Mouse (Mus musculus): ENCODE measurements around the gene Rnf135. TPM values are rescaled to one million over a fixed set of nuclear protein-coding genes. Genes with fewer than 3 reads are reported as not detected.

Rnf135 gene
- polyA plus RNA-seq, 1 experiment from 2014 or later = 10.1 TPM

DNA sequence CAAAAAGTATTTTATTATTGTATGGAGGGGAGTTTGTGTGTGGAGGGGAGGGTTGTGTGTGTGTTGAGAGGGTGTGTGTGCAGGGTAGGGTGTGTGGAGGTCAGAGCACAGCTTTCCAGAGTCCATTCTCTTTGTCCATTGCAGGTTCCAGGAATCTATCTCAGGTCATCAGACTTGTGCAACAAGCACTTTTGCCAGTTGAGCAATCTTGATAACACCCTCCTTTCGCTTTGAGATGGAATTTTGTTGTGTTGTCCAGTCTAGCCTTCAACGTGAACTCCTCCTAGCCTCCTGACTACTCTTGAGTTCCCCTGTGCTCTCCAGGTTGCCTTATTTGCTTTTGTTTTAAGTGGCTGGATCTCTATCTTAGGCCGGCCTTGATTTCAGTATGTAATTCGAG lies 6.6 kb downstream of the Rnf135 start:
- H3K36me3 ChIP-seq = peaks cover 10% of the 10 kb centered on the region
- no peak overlapping the region for H3K9ac ChIP-seq
- H3K4me3 ChIP-seq (replicated peaks) = no peak overlapping the region
- no peaks in the 10 kb centered on the region for H3K4me1 ChIP-seq (replicated peaks)
- ATAC-seq = no peak
- 57% methylated on average over 4 of the region's 4 CpGs for WGBS
- no peaks in the 10 kb centered on the region for H3K27me3 ChIP-seq (replicated peaks)
- no peak overlapping the region for H3K4me2 ChIP-seq (replicated peaks)
- no peak overlapping the region for H3K27ac ChIP-seq
- H3K9me3 ChIP-seq = no peaks in the 10 kb centered on the region

- Histone ChIP-seq H3K9me3 (no peaks in the 10 kb centered on the region), H3K4me1 (replicated peaks) (no peaks in the 10 kb centered on the region), H3K36me3 (peaks cover 10% of the 10 kb centered on the region), H3K27me3 (replicated peaks) (no peaks in the 10 kb centered on the region), H3K27ac (no peak overlapping the region), H3K4me2 (replicated peaks) (no peak overlapping the region), H3K4me3 (replicated peaks) (no peak overlapping the region), H3K9ac (no peak overlapping the region)
- WGBS = 76% methylated on average over 4 of the region's 4 CpGs
- no peak for ATAC-seq
Observed at GRCm38 (mm10) chr11:80193827-80194226, 10.2 kb downstream of the Rnf135 start.

DNA sequence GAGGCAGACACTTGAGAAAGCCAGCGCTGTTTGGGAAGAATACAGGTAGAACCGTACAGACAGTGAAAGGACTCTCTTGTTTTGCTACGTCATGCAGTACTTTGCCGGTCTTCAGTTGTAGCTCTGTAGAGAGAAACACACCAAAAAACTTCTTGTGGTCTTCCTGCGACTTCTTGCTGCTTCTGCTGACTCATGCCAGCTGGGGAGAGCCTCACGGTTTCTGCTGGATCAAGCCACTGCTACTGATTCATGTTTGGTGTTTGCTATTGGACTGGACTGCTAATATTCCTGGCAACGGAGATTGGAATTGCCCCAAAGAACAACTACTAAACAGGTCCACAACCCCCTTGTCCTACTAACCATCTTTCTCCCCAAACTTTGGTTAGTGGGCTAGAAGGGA lies 12.7 kb downstream of the Rnf135 start:
- Histone ChIP-seq H3K4me3 (replicated peaks) (no peak overlapping the region), H3K27me3 (replicated peaks) (no peaks in the 10 kb centered on the region), H3K4me1 (replicated peaks) (no peaks in the 10 kb centered on the region), H3K9me3 (no peaks in the 10 kb centered on the region), H3K27ac (no peak overlapping the region), H3K4me2 (replicated peaks) (no peak overlapping the region), H3K9ac (no peak overlapping the region), H3K36me3 (peaks cover 10% of the 10 kb centered on the region)
- no peak for ATAC-seq
- WGBS = 84% methylated on average over 7 of the region's 7 CpGs

DNA sequence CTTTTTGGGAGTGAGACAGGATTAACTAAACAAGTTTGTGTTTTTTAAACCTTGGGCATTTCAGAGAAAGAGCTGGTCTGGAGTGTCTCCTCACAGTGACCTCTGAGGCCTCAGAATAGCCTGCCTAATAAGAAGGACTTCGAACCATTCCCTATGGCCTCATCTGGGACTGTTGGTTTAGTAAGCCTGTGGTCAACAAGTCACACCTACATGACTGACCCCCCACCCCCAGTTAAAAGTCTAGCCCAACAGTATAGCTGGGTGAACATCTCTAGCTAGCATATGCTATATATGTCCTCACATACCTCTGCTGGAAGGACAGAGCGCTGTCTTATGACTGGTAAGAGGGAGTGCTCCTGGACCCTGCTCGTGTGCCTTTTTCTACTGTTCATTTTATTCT lies 15.7 kb downstream of the Rnf135 start:
- H3K36me3 ChIP-seq = peaks cover 6% of the 10 kb centered on the region
- H3K9me3 ChIP-seq = no peaks in the 10 kb centered on the region
- no peak overlapping the region for H3K27ac ChIP-seq
- no peaks in the 10 kb centered on the region for H3K27me3 ChIP-seq (replicated peaks)
- no peak overlapping the region for H3K9ac ChIP-seq
- no peak overlapping the region for H3K4me2 ChIP-seq (replicated peaks)
- H3K4me1 ChIP-seq (replicated peaks) = no peaks in the 10 kb centered on the region
- 94% methylated on average over 3 of the region's 3 CpGs for WGBS
- H3K4me3 ChIP-seq (replicated peaks) = no peak overlapping the region
- no peak for ATAC-seq

DNA sequence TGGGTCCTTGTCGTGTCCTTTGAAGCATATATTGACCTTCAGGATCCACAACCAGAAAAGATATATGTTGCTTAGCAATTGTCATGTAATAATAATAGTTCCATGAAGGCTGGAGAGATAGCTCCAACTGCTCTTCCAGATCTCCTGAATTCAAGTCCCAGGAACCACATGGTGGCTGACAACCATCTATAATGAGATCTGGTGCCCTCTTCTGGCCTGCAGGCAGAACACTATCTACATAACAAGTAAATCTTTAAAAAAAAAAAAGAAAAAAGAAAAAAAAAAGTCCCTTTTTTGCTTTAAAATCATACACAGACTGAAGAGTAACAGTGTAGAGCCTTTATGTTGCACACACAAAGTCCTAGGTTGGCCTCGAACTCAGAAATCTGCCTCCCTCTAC lies 16.1 kb downstream of the Rnf135 start:
- Histone ChIP-seq H3K4me1 (replicated peaks) (no peaks in the 10 kb centered on the region), H3K9me3 (no peaks in the 10 kb centered on the region), H3K9ac (no peak overlapping the region), H3K27ac (no peak overlapping the region), H3K36me3 (peaks cover 1% of the 10 kb centered on the region; the same call in 1 of the 2 replicates), H3K27me3 (replicated peaks) (no peaks in the 10 kb centered on the region), H3K4me3 (replicated peaks) (no peak overlapping the region), H3K4me2 (replicated peaks) (no peak overlapping the region)
- WGBS = 90% methylated on average over 2 of the region's 2 CpGs
- no peak for ATAC-seq

GRCm38 (mm10) chr11:80200326-80200725 lies 16.7 kb downstream of the Rnf135 start:
- no peaks in the 10 kb centered on the region for H3K27me3 ChIP-seq (replicated peaks)
- H3K27ac ChIP-seq = no peak overlapping the region
- no peaks in the 10 kb centered on the region for H3K4me1 ChIP-seq (replicated peaks)
- H3K9ac ChIP-seq = no peak overlapping the region
- 77% methylated on average over 1 of the region's 1 CpGs for WGBS
- no peak for ATAC-seq
- no peaks in the 10 kb centered on the region for H3K36me3 ChIP-seq
- no peak overlapping the region for H3K4me3 ChIP-seq (replicated peaks)
- H3K4me2 ChIP-seq (replicated peaks) = no peak overlapping the region
- H3K9me3 ChIP-seq = no peaks in the 10 kb centered on the region

DNA sequence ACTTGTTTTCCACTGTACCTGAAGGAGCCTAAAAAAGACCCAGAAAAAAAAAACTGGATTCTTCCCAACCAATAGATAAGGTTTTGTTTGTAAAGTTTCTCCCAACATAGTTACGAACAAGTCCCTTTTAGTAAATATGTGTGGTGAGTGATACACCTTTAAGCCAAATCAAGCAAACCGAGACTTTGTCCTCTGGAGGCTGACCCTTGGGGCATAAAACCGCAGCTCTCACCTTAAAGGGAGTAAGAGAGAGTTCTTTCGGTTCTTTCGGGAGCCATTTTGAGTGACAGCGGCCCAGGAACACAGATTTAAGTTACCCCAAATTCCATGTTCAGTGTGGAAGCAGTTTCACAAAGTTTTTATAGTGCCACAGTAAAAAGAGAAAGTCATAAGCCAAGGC lies 18.6 kb downstream of the Rnf135 start:
- Histone ChIP-seq H3K4me1 (replicated peaks) (no peaks in the 10 kb centered on the region), H3K27ac (no peak overlapping the region), H3K27me3 (replicated peaks) (no peaks in the 10 kb centered on the region), H3K36me3 (no peaks in the 10 kb centered on the region), H3K9ac (no peak overlapping the region), H3K4me2 (replicated peaks) (no peak overlapping the region), H3K4me3 (replicated peaks) (no peak overlapping the region), H3K9me3 (no peaks in the 10 kb centered on the region)
- WGBS = 76% methylated on average over 6 of the region's 6 CpGs
- ATAC-seq = no peak

DNA sequence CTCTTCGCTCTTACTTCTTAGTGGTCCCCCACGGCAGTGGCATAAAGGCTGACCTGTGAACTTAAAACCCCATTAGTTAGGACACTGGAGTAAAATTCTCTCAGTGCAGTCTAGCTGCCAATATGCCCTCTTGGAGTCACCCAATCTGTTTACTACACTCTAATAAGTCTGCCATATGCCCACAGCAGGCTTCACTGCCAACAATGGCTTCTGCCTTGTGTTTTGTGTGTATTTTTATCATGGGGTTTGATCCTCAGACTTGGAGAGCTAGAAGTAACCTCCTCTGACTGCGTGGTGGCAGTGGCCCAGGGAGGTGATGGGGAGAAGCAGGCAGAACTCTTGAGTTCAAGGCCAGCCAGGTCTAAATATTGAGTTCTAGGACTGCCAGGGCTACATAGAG lies 20.4 kb downstream of the Rnf135 start:
- no peak overlapping the region for H3K4me3 ChIP-seq (replicated peaks)
- H3K9me3 ChIP-seq = no peaks in the 10 kb centered on the region
- H3K4me1 ChIP-seq (replicated peaks) = no peaks in the 10 kb centered on the region
- no peaks in the 10 kb centered on the region for H3K36me3 ChIP-seq
- no peak overlapping the region for H3K4me2 ChIP-seq (replicated peaks)
- WGBS = 75% methylated on average over 3 of the region's 3 CpGs
- H3K27ac ChIP-seq = no peak overlapping the region
- no peaks in the 10 kb centered on the region for H3K27me3 ChIP-seq (replicated peaks)
- H3K9ac ChIP-seq = no peak overlapping the region
- ATAC-seq = no peak

DNA sequence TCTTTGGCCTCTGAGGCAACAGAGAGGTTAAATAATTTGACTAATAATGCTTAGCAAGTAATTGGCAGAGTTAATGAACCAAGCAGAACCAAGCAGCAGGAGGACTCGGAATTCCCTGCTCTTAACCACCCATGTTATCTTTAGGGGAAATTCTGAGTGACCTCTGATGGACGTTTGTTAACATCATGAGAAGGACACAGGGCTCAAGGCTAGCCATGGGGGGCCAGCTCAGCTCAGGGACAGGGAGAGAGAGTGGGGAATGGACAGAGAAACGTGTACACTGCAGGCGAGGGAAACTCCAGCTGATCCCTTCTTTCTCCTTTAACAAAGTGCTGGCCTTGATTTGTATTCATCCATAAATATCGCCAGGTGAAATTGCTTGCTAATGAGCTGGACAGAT lies 21.3 kb downstream of the Rnf135 start:
- no peaks in the 10 kb centered on the region for H3K4me1 ChIP-seq (replicated peaks)

GRCm38 (mm10) chr11:80208465-80208859 lies 24.8 kb downstream of the Rnf135 start:
- Histone ChIP-seq H3K4me2 (replicated peaks) (peak overlapping the region; percentile 55; the same call in 1 of the 2 replicates), H3K4me3 (replicated peaks) (0 out of 2 replicates have a peak overlapping the region, but pooled peaks have one; percentile 99), H3K9me3 (no peaks in the 10 kb centered on the region), H3K27me3 (replicated peaks) (no peaks in the 10 kb centered on the region), H3K9ac (no peak overlapping the region), H3K36me3 (no peaks in the 10 kb centered on the region), H3K4me1 (replicated peaks) (peaks cover 4% of the 10 kb centered on the region), H3K27ac (no peak overlapping the region)
- no peak; the same call in 1 of the 2 replicates for ATAC-seq
- WGBS = 41% methylated on average over 7 of the region's 7 CpGs

More for the DNA sequence above, 21.3 kb downstream of the Rnf135 start:
- Histone ChIP-seq H3K27me3 (replicated peaks) (no peaks in the 10 kb centered on the region), H3K36me3 (no peaks in the 10 kb centered on the region), H3K9ac (no peak overlapping the region), H3K4me3 (replicated peaks) (no peak overlapping the region), H3K9me3 (no peaks in the 10 kb centered on the region), H3K4me2 (replicated peaks) (no peak overlapping the region), H3K27ac (no peak overlapping the region)
- ATAC-seq = no peak
- WGBS = 63% methylated on average over 5 of the region's 5 CpGs

DNA sequence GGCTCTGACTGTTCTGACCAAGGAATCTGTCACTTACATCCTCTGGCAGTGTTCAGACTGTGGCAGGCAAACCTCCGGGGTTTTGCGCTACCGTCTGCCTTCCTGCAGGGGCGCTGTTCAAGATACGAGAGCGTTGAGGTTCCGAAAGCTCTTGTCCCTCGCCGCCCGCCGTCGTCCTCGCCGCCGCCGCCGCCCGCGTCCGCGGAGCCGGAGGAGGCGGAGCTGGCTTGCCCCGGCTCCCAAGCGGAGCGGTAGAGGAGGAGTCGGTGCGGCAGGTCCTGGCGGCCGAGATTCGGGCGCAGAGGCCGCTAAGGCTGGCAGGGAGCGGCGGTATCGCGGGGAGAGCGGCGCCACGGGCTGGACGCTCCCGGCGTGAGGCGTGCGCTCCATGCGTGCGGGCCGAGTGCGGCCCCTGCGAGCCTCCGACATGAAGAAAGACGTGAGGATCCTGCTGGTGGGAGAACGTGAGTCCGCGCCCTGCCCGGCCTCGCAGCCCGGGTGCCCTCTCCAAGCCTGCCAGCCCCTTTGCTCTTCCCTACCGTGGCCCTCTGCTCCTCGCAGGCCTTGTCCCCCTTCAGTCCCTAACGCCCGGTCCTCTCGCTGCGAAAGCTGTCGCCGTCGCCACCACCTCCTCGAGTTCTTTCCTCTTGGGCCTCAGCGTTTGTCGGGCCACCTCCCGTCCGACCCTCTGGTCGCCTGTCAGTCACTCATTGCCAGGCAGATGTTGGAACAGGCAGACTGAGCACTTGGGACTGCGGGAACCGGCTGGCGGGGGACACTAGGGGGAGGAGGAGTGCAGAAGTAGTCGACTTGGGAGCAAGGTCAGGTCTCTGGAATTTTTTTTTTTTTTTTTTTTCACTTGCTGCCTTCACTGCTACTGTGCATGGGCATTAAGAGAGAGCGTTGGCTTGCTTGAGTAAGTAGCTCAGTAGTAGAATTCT lies 25.5 kb downstream of the Rnf135 start, which contains the start of gene Rhot1:
TSS of gene Rhot1 (plus strand) at position 160 of the 941 bp plus-strand sequence.
- peak within 1 kb of the TSS; percentile 96 for H3K9ac ChIP-seq
- no peaks in the 10 kb centered on the region for H3K27me3 ChIP-seq (replicated peaks)
- H3K27ac ChIP-seq = peak within 1 kb of the TSS; percentile 98
- H3K4me1 ChIP-seq (replicated peaks) = peaks cover 4% of the 10 kb centered on the region
- ATAC-seq = peak; percentile 96
- peak within 1 kb of the TSS; percentile 99 for H3K4me3 ChIP-seq (replicated peaks)
- no peaks in the 10 kb centered on the region for H3K9me3 ChIP-seq
- peak within 1 kb of the TSS; percentile 55 for H3K4me2 ChIP-seq (replicated peaks)
- no peaks in the 10 kb centered on the region for H3K36me3 ChIP-seq
- under 1% methylated on average over 78 of the region's 78 CpGs for WGBS

- H3K4me2 ChIP-seq (replicated peaks) = peak overlapping the region; percentile 55
- H3K9me3 ChIP-seq = no peaks in the 10 kb centered on the region
- H3K27ac ChIP-seq = no peak overlapping the region
- peak overlapping the region; percentile 99 for H3K4me3 ChIP-seq (replicated peaks)
- H3K4me1 ChIP-seq (replicated peaks) = peaks cover 4% of the 10 kb centered on the region
- H3K36me3 ChIP-seq = no peaks in the 10 kb centered on the region
- ATAC-seq = no peak
- peak overlapping the region; percentile 9; the same call in 1 of the 2 replicates for H3K9ac ChIP-seq
- H3K27me3 ChIP-seq (replicated peaks) = no peaks in the 10 kb centered on the region
- 42% methylated on average over 6 of the region's 6 CpGs for WGBS
Observed at GRCm38 (mm10) chr11:80210321-80210720, 26.7 kb downstream of the Rnf135 start.

- H3K4me3 ChIP-seq (replicated peaks) = no peak overlapping the region
- WGBS = 88% methylated on average over 2 of the region's 2 CpGs
- no peak for ATAC-seq
Observed at GRCm38 (mm10) chr11:80212282-80212681, 28.6 kb downstream of the Rnf135 start.

More at GRCm38 (mm10) chr11:80212282-80212681, 28.6 kb downstream of the Rnf135 start:
- Histone ChIP-seq H3K4me2 (replicated peaks) (no peak overlapping the region), H3K27ac (no peak overlapping the region), H3K27me3 (replicated peaks) (no peaks in the 10 kb centered on the region), H3K9ac (no peak overlapping the region), H3K9me3 (no peaks in the 10 kb centered on the region), H3K4me1 (replicated peaks) (peaks cover 4% of the 10 kb centered on the region), H3K36me3 (no peaks in the 10 kb centered on the region)

Data from intestine, embryonic 15.5 days (tissue).